Mouse (Mus musculus) midbrain, postnatal 0 days (tissue): ENCODE data around the gene C030005K15Rik. TPM values are rescaled to one million over a fixed set of nuclear protein-coding genes. Genes with fewer than 3 reads are reported as not detected.

Source experiments
- ATAC-seq: fragments of 200-750 bp; cut with Nextera tagmentation; 2 replicates; pipeline ENCODE4 v1.8.0; 2017; ENCODE audit warnings: moderate number of reproducible peaks, mild to moderate bottlenecking, moderate TSS enrichment, moderate library complexity; ENCODE audit not compliant: low FRiP score
- DNase-seq: peaks from one replicate; pipeline ENCODE4 v3.0.0-alpha.2; 2015; ENCODE audit warnings: low spot score
- H3K27ac ChIP-seq: fragments of 300-500 bp; sonication (generic); 2 replicates; pipeline ENCODE4 v1.5.1; 2014; ENCODE audit warnings: low read depth, mild to moderate bottlenecking, low read length, mixed read lengths
- H3K27me3 ChIP-seq: fragments of 300-500 bp; sonication (generic); 2 replicates; pipeline ENCODE4 v1.6.1; 2014; ENCODE audit warnings: low read length, control low read depth, mixed read lengths; ENCODE audit not compliant: insufficient read depth
- H3K36me3 ChIP-seq: fragments of 300-500 bp; sonication (generic); 2 replicates; pipeline ENCODE4 v1.6.1; 2014; ENCODE audit warnings: low read length, control low read depth, mixed read lengths; ENCODE audit not compliant: insufficient read depth
- H3K4me1 ChIP-seq: fragments of 300-500 bp; sonication (generic); 2 replicates; pipeline ENCODE4 v1.6.1; 2014; ENCODE audit warnings: mild to moderate bottlenecking, control low read depth, antibody characterized with exemption, low read length, mixed read lengths; ENCODE audit not compliant: insufficient read depth
- H3K4me2 ChIP-seq: fragments of 300-500 bp; sonication (generic); 2 replicates; pipeline ENCODE4 v1.6.1; 2014; ENCODE audit warnings: low read depth, mild to moderate bottlenecking, low read length, mixed read lengths; ENCODE audit not compliant: poor library complexity, severe bottlenecking
- H3K4me3 ChIP-seq: fragments of 300-500 bp; sonication (generic); 2 replicates; pipeline ENCODE4 v1.5.1; 2014; ENCODE audit warnings: low read depth, mild to moderate bottlenecking, low read length, moderate library complexity
- H3K9ac ChIP-seq: fragments of 300-500 bp; sonication (generic); replicated peaks from 2 replicates; pipeline ENCODE4 v1.6.1; 2014; ENCODE audit warnings: mild to moderate bottlenecking, low read length, moderate library complexity, mixed read lengths; ENCODE audit not compliant: poor library complexity, severe bottlenecking
- H3K9me3 ChIP-seq: fragments of 300-500 bp; sonication (generic); 2 replicates; pipeline ENCODE4 v1.6.1; 2016; ENCODE audit warnings: low read length, control low read depth
- CTCF ChIP-seq: IDR thresholded peaks from 2 replicates; pipeline ENCODE4 v1.5.1; 2016; ENCODE audit warnings: antibody characterized with exemption, mild to moderate bottlenecking
- WGBS: fragments of 180-500 bp; shearing (Covaris S2); extraction: QIAGEN DNeasy Blood & Tissue Kit; methylation state at CpG from one replicate; pipeline ENCODE4 v1.1.7; 2014; 5-methylcytosine and 5-hydroxymethylcytosine counted together
- polyA plus RNA-seq: library from polyadenylated mRNA; unstranded; fragments of >200 nt; fragmentation: Nextera tagmentation; extraction: Ambion mirVana; gene quantifications from 2 replicates; pipeline ENCODE4 v1.2.1, GENCODE M21; 2015
- total RNA-seq: library from RNA; depleted of rRNA; stranded (reverse); fragments of >200 nt; gene quantifications from 2 replicates; pipeline ENCODE4 v1.2.3, GENCODE M21; 2014

C030005K15Rik gene
- total and polyA plus RNA-seq, 2 experiments from 2014 or later, result 0.11 TPM; not detected in 1

DNA sequence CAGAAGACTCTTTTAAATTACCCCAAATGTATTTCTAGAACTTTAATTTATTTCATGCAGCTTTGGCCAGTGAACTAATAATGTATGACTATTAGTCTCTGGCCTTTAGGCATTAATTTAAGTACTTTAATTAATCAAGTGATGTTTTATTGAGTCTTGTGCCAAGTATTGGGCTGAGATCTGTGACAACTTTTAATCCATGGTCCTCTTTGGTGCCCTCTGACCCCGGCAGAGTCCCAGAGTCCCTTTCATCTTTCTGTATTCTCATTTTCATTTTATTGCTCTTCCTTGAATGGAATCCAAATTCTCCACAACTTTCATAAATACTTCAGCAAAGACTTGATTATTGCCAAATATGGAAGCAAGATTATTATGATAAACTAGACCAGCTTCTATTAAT lies 5.9 kb downstream of the C030005K15Rik start:
- H3K9ac ChIP-seq, result no peak overlapping the region
- TF ChIP-seq CTCF, result no peak
- no peak for ATAC-seq
- no peak overlapping the region for H3K4me3 ChIP-seq
- no peaks in the 10 kb centered on the region for H3K4me1 ChIP-seq
- no peaks in the 10 kb centered on the region for H3K9me3 ChIP-seq
- H3K27ac ChIP-seq, result no peak overlapping the region
- H3K4me2 ChIP-seq, result no peak overlapping the region
- no peaks in the 10 kb centered on the region for H3K27me3 ChIP-seq
- WGBS, result 96% methylated on average over 1 of the region's 1 CpGs
- no peak for DNase-seq
- no peaks in the 10 kb centered on the region for H3K36me3 ChIP-seq

DNA sequence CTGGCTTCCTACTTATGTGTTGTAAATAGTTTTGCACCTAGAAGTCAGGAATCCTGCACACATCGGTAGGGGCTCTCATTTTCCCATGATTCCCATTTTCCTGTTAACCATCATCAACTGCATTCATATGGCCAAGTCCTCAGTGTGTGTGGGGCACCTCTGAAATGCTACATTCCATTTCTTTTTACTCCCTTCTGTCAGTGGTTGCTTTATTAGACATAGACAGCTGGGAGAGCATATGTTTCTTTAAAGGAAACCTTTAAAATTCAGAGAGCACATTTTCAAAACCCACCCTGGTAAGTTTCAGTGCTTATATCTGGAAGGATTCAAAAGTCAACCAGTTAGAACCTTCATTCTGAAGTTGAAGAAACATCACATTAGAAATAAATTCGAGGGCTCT lies 8.5 kb downstream of the C030005K15Rik start:
- 80% methylated on average over 2 of the region's 2 CpGs for whole genome bisulfite sequencing
- H3K9me3 ChIP-seq, result no peaks in the 10 kb centered on the region

DNA sequence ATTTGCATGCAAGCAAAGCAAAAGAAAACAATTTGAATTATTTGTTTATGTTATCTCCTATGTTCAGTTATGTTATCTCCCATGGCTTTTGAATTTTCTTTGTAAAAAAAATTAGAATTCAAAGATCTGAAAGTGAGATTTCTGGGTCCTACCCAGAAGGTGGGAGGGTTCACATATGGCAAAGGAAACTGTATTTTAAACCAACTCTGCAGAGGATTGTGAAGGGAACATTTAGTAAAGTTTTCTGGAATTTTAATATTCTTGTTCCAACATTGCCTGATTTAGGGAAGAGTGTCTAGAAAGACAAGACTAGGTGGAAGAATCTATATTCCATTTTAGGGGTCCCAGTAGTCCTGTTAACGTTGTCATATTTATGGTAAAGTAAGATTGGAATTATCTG lies 9.3 kb downstream of the C030005K15Rik start:
- Histone ChIP-seq H3K27ac (no peak overlapping the region), H3K36me3 (no peaks in the 10 kb centered on the region), H3K4me2 (no peak overlapping the region), H3K9me3 (no peaks in the 10 kb centered on the region), H3K4me1 (no peaks in the 10 kb centered on the region), H3K9ac (no peak overlapping the region), H3K4me3 (no peak overlapping the region), H3K27me3 (no peaks in the 10 kb centered on the region)
- 82% methylated on average over 1 of the region's 1 CpGs for WGBS
- no peak for TF ChIP-seq CTCF
- ATAC-seq, result no peak
- DNase-seq, result no peak

More for the DNA sequence above, 8.5 kb downstream of the C030005K15Rik start:
- DNase-seq (no peak), ATAC-seq (no peak)
- H3K9ac ChIP-seq, result no peak overlapping the region
- TF ChIP-seq CTCF, result no peak
- H3K4me3 ChIP-seq, result no peak overlapping the region
- H3K36me3 ChIP-seq, result no peaks in the 10 kb centered on the region
- H3K27ac ChIP-seq, result no peak overlapping the region
- H3K27me3 ChIP-seq, result no peaks in the 10 kb centered on the region
- H3K4me2 ChIP-seq, result no peak overlapping the region
- H3K4me1 ChIP-seq, result no peaks in the 10 kb centered on the region

DNA sequence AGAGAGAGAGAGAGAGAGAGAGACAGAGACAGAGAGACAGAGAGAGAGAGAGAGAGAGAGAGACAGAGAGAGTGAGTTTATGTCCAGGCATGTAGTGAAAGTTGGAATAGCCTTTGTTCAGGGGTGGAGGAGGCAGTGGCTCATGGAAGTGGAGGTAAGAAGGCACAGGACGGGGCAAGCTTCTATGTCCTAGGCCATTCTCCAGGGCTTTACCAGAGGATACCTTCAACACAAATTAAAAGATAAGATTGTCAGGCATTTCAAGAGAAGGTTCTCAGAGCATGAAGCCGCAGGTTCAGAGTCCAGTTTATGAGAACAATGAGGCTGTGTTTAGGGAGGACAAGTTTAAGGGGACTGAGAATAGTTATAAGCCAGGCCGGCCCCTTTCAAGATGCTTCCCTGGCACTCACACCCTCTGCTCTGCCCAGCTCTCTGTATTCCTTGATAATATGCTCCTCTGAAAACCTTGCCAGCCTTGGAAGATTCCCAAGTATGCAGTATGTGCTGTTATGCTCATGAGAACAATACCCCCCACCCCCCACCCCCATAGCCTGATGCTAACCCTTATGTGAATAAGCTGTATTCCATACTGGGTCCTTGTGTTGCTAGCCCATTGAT lies 11.2 kb downstream of the C030005K15Rik start:
- Histone ChIP-seq H3K4me2 (no peak overlapping the region), H3K4me3 (no peak overlapping the region), H3K27ac (no peak overlapping the region), H3K9me3 (no peaks in the 10 kb centered on the region), H3K4me1 (no peaks in the 10 kb centered on the region), H3K27me3 (no peaks in the 10 kb centered on the region), H3K9ac (no peak overlapping the region), H3K36me3 (no peaks in the 10 kb centered on the region)
- WGBS, result 78% methylated on average over 3 of the region's 3 CpGs
- TF ChIP-seq CTCF, result no peak
- no peak for ATAC-seq
- no peak for DNase-seq

DNA sequence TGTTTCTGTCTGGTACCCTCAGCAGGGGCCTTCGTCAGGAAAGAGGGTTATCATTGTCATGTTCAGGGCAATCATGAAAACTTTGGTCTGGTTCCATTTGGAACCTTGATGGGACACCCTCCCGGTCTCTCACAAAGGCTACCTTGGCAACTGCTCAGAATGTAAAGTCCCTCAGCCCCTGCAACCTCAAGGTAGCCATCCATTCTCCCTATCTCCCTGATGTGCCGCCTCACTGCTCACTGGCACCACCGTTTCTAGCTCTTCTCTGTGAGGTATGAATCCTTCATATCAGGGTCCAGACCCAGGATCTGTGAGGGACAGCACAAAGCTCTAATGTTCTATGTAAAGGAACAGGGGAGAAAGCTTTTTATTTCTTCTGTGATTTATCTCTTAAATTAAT lies 12.0 kb downstream of the C030005K15Rik start:
- ATAC-seq, result no peak
- 62% methylated on average over 4 of the region's 4 CpGs for WGBS

DNA sequence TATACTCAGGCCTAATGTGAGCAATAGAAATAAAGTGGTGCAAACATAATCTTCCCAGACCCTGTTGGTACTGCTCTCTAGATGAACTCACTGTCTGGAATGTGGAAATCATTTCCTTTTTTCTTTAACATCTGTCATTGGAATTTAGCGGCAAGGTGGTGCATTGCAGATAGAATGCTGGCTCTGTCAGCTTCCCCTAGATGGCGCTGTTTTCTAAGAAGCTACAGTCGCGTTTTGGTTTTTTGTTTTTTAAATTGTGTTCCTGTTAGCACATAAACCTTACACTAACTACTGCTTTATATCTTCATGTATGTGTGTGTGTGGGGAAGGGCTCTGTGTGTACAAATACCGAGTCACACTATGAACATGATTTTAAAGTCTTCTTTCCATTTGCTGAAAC lies 13.9 kb downstream of the C030005K15Rik start:
- no peak for ATAC-seq
- H3K4me3 ChIP-seq, result no peak overlapping the region
- peak; percentile 98 for TF ChIP-seq CTCF
- H3K4me2 ChIP-seq, result no peak overlapping the region
- no peaks in the 10 kb centered on the region for H3K9me3 ChIP-seq
- no peaks in the 10 kb centered on the region for H3K36me3 ChIP-seq
- 1% methylated on average over 5 of the region's 5 CpGs for WGBS
- no peak overlapping the region for H3K27ac ChIP-seq
- H3K9ac ChIP-seq, result no peak overlapping the region
- H3K27me3 ChIP-seq, result no peaks in the 10 kb centered on the region
- DNase-seq, result peak; percentile 90
- H3K4me1 ChIP-seq, result no peaks in the 10 kb centered on the region

More for the DNA sequence above, 12.0 kb downstream of the C030005K15Rik start:
- H3K27ac ChIP-seq, result no peak overlapping the region
- no peaks in the 10 kb centered on the region for H3K36me3 ChIP-seq
- TF ChIP-seq CTCF, result no peak
- H3K27me3 ChIP-seq, result no peaks in the 10 kb centered on the region
- no peak overlapping the region for H3K9ac ChIP-seq
- H3K4me3 ChIP-seq, result no peak overlapping the region
- no peak for DNase-seq
- H3K4me2 ChIP-seq, result no peak overlapping the region
- H3K9me3 ChIP-seq, result no peaks in the 10 kb centered on the region
- H3K4me1 ChIP-seq, result no peaks in the 10 kb centered on the region
